Mouse (Mus musculus): Measurements from ENCODE around the gene Tigd3.
A peak's percentile ranks its signal among the peaks of the same experiment; 100 is the strongest.
"Not testable (repeated sequence)": the region's sequence is repeated elsewhere in the genome, so short reads cannot be mapped to it uniquely, and the experiment has no call there.

The Tigd3 gene

DNA sequence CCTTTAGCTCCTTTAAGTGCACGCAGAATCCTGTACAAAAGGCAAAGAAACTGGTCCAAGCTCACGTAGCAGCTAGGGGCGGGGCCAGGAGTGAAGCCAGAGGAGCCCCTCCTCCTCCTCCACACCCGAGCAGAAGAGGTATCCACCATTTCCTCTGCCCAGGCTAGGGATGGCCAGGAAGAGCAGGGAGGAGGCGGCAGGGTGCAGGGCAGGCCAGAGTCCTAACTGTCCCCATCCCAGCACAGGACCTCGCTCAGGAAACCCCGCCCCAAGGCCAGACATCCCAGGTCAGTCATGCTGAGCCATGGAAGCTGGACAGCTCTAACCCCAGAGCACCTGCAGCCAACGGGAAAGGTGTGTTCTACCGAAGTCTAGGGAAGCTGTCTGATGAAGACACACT, 27.8 kb upstream of the Tigd3 start:
- DNase-seq, result peak; percentile 49

DNA sequence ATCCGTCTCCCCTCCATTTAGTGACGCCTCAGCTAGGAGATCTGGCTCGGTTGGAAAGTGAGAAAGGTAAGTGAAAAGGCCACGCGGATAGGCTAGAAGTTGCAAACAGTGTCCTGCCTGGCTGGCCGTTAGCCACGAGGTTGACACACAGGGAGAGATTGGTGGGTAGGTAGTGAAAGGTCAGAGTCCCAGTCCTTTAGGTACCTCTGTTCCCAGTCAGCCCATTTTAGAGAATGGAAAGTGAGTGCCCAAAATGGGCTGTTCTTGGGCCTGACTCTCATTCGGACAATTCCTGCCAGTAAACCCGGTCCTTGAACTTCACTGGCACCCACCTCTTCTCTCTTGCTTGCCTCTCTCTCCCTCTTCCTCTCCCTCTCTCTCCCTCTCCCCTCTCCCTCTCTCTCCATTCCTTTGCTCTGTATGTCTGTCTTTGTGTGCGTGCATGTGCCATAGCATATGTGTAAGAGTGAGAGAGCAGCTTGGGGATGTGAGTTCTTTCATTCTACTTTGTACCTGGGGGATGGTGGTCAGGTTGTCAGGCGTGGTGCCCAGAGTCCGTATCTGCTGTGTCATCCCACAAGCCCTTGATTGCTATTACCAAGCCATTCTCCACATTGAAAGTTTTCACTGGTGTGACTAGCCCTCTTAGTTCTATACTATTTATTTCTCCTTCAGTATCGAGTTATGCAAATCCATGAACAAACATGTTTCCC, 19.2 kb upstream of the Tigd3 start, which contains the start of gene Dpf2:
Gene Dpf2, minus strand, starts transcription at position 4 of the 713 bp plus-strand sequence.
- peak; percentile 23 for DNase-seq

GRCm38 (mm10) chr19:5912103-5913006, 18.4 kb upstream of the Tigd3 start:
- peak; percentile 99 for DNase-seq

DNA sequence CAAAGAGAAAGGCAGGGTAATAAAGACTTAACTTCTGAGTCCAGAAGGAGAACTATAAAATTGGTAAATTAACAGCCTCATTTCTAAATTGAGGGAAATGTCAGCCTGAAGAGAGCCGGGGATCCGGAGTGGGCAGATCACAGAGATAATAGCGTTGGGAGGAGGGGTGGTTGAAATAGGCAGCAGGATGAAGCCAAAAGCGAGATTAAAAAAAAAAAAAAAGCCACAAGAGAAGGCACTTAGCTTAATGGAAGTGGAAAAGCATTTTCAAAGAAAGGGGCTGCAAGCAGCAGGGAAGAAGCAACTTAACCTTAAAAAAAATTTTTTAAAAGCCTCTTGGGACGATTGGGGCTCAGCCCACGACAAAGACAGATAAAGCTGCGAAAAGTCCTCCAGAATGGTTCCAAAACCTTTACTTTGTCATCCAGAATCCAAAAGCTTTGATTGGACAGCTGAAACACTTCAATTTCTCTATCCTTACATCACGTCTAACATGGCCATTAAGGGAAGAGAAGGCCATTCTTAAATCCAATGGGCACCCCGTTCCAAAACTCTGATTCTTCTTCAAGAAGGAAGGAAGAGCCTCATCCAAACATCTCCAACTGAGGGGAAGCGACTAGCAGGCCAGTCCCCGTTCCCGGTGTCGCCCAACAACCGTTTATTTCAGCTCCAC, 17.6 kb upstream of the Tigd3 start:
- no peak for DNase-seq

DNA sequence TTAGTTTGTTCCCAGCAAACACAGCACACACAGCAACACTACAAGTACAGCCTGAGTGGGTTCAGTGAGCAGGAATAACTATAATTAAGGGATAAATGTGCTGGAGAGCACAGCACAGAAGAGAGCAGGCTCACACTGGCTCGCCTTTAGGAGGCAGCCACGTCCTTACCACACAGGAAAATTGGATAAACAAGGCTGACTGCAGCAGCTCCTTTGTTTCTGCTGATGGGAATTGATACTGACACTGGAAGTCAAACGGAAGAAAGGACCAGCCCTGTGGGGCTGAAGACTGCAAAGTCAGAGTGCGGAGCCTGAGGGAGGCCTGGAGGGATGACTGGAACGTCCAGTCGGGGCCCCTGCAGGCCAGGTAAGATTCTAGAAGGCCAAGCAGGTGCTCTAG, 16.3 kb upstream of the Tigd3 start:
- no peak for DNase-seq

GRCm38 (mm10) chr19:5907275-5907674, 13.3 kb upstream of the Tigd3 start:
- DNase-seq, result no peak

DNA sequence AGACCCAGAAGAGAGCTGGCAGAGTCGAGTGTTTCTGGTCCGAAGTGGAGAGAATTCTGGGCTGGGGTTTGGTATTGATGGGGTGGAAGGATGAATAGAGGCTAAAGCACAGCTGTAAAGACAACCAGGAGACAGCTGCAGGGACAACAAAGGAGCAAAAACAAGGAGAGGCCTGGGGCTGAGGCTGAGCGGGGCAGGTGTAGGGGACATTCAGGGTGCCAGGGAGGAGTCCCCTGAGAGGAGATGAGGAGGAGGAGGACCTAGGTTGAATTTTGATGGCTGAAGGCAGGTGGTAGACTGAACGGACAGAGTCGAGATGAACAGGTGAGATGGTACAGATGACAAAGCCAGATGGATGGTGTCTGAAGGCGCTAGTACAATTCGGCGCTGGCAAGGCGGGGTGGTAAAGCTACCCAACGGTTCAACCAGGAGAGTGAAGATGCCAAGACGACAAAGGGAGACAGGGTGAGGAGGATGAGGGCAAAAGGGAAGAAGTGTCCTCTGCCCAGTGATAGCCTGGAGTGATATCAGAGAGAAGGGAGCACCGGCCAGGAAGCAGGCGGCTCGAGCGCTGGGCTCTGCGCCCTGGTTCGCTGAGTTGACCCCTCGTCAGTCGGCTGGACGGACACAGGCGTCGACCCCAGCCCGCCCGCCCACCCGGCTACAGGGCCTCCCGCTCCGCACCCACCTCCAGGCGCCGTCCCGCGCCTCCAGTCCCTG, 507 bp downstream of the Tigd3 start:
- no peak for DNase-seq

DNA sequence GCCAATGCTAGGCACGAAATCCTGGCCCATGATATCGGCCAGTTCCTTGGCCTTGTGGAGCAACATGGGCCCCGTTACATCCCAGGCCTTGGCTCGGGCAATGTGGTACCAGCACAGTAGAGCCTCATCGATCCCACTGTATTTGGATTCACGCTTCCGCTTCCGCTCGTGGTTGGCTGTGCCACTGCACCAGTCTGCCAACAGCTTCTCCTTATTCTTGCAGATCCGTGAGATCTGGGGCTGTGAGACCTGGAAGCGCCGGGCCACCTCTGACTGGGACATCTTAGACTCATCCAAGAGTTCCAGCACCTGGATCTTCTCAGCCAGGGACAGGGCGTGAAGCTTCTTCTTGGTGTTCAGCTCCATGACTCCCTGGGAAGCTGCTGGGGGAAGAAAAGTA, 1.2 kb downstream of the Tigd3 start:
- no peak for DNase-seq

- no peak for DNase-seq
These were observed 1.7 kb downstream of the Tigd3 start for GRCm38 (mm10) chr19:5892262-5892661.

- DNase-seq, result no peak
These were observed 2.3 kb downstream of the Tigd3 start for GRCm38 (mm10) chr19:5891521-5892258.

GRCm38 (mm10) chr19:5889211-5889610, 4.7 kb downstream of the Tigd3 start:
- no peak for DNase-seq

- no peak for DNase-seq
These were observed 6.6 kb downstream of the Tigd3 start for GRCm38 (mm10) chr19:5887234-5887815.

GRCm38 (mm10) chr19:5885838-5886237, 8.1 kb downstream of the Tigd3 start:
- DNase-seq, result no peak

DNA sequence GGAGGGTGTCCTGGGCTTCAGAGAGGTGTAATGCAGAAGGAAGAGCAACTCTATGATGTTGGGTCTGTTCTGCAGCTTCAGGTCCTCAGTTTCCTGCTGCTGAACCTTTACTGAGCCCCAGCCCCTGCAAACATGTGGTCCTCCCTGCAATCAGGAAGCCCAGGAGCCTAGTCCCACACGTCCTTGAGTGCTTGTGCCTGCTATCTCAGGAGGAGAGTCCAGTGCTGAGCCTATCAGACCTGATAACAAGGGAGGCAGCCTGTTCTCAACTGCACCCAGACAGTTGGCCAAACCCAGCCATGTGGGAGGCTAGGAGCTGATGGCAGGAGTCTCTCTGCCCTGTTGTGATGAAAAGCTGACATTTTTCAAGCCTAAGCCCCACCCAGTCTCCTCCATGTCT, 10.0 kb downstream of the Tigd3 start:
- DNase-seq, result no peak

- not testable (repeated sequence) for DNase-seq
These were observed 11.9 kb downstream of the Tigd3 start for GRCm38 (mm10) chr19:5882079-5882478.

DNA sequence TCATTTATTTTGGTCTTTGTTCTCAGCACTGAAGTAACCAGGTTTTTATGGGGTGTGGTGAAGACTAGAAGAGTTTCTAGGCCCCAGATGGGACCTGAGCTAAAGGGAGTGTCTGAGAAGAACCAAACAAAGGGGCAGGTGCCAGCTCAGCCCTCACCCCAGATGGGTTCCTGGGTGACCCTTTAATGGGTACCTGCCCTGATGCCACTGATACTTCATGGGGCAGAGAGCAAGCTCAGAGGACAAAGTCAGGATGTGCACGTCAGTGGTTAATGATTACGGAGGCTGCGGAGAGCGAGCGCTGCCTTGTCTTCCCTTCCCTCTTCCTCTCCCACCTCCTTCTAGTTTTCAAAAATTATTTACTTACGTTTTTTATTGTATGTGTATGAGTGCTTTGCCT, 12.8 kb downstream of the Tigd3 start:
- DNase-seq, result peak; percentile 50

DNA sequence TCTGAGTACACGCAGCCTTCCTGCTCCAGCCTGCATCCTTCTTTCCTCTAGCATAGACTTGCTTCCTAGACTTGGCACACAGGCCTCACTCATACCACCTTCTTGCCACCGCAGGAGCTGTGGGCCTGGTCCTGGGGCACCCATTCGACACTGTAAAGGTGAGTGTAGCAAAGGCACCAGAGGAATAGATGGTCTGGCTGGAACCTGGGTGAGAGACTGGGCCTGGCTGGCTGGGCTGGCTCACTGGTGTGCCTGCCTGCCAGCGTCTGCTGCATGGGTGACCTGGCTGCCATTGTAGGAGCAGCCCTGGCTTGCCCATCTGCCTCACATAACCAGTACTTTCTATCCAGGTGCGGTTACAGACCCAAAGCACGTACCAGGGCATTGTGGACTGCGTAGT, 14.2 kb downstream of the Tigd3 start:
- DNase-seq, result no peak

GRCm38 (mm10) chr19:5878916-5879315, 15.0 kb downstream of the Tigd3 start:
- peak; percentile 47 for DNase-seq

GRCm38 (mm10) chr19:5878362-5878722, 15.6 kb downstream of the Tigd3 start:
- peak; percentile 90 for DNase-seq

DNA sequence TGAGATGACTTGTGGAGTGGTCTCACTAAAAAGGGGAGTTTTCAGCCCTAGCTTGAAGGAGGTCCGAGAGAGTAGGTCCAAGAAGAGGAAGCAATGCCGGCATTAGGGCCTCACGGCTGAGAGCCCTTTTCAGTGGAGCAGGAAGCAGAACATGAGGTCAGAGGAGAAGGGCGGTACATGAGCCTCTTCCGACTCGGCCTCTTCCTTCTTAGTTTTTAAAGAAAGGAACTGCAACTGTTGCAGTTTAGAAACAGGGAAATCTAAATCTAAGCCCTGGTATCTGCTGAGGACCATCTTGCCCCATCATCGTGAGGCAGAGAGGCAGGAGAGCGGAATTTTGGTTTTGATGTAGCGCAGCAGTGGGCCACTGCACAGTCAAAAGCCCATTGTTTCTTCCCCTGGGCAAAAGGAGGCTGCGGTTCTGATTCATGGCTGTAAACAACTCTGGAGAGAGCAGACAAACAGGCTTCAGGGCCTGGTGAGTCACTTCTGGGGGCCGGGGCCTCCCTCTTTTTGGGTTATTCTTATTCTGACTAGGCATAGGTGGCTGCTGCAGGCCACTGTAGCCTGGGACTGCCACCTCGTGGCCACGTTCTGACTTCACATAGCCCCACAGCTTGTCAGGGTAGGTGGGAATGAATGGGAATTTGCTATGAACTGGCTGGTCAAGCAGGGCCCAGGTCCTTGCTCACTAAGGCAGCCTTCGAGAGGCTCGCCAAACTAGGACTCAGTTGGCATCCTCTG, 16.2 kb downstream of the Tigd3 start, which contains the start of gene Slc25a45:
Gene Slc25a45, plus strand, starts transcription at position 191 of the 744 bp plus-strand sequence.
- peak; percentile 85 for DNase-seq

DNA sequence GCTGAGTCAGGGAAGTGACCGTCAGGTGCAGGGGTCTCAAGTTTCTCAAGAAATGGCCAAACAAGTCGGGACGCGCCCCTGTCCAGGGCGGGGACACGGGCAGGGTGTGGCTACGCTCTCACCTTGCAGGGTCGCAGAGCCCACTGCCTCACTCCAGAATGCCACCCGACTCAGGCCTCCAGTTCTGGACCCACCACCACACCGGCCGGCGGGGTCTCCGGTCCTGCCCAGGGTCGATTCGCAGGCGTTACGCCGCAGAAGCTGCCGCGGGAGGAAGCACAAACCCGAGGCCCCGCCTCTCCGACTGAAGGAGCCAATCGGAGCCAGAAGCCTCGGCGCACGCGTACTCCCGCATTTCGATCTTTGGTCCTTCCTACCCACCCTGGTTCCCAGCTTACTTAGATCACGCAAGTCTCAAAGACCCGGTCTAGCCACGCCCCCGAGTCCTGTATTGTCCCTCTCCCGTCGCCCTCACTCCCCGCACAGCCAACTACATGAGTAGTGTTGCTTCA, 18.9 kb downstream of the Tigd3 start, which contains the start of gene Frmd8:
Gene Frmd8, minus strand, starts transcription at position 306 of the 512 bp plus-strand sequence.
- DNase-seq, result peak; percentile 94

Measured in kidney, adult 18-20 months (tissue).